16 mouse cellular contexts compared by ENCODE assay signal in the genomic region with DNA sequence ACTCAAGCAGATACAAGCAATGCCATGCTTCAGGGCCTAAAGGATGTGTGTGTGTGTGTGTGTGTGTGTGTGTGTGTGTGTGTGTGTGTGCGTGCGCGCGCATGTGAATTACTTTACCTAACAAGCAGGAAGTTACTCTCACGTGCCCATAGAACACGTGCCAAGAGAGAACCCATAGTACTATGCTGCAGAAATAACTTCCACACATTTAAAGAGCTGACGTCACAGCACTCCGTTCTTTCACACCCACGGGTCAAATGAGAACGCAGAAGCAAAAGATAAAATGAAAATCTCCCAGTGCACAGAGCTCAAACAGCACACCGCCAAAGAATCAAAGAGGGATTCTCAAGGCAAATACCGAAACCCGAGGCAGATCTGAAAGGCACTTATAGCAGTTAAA.
"Had no signal": no experiment of that assay in that cellular context is flagged by ENCODE, and none has a peak within 500 bp of the region (broad histone marks: within the 10 kb centered on the region; RNA-seq: fewer than 3 reads in every experiment).

No protein-coding gene starts in this region.

- H3K9me3 ChIP-seq: limb, embryonic 15.5 days; liver, embryonic 12.5 days; midbrain, embryonic 10.5 days; midbrain, embryonic 15.5 days; stomach, embryonic 15.5 days had no signal

- H3K27me3 ChIP-seq: limb, embryonic 15.5 days; midbrain, embryonic 15.5 days; stomach, embryonic 15.5 days had no signal

- ATAC-seq: liver, embryonic 12.5 days; midbrain, embryonic 15.5 days had no signal

- H3K4me1 ChIP-seq: limb, embryonic 15.5 days; liver, embryonic 12.5 days; midbrain, embryonic 10.5 days; midbrain, embryonic 15.5 days; stomach, embryonic 15.5 days had no signal

- H3K4me3 ChIP-seq: limb, embryonic 15.5 days; liver, embryonic 12.5 days; midbrain, embryonic 10.5 days; midbrain, embryonic 15.5 days; stomach, embryonic 15.5 days had no signal

- H3K36me3 ChIP-seq: limb, embryonic 15.5 days; liver, embryonic 12.5 days; midbrain, embryonic 10.5 days; midbrain, embryonic 15.5 days; stomach, embryonic 15.5 days had no signal

- H3K27ac ChIP-seq: kidney, postnatal 0 days; limb, embryonic 15.5 days; liver, embryonic 12.5 days; midbrain, embryonic 10.5 days; midbrain, embryonic 15.5 days; stomach, embryonic 15.5 days had no signal

- DNase-seq: kidney, adult 11 months; kidney, adult 9 months; kidney, postnatal 36 days; layer of hippocampus, adult 9-11 months; layer of hippocampus, postnatal 36 days; lung, embryonic 14.5 days; lung, postnatal 10 days; lung, postnatal 4 days; spleen, adult 18-20 months; thymus, postnatal 36 days had no signal

- H3K4me2 ChIP-seq: limb, embryonic 15.5 days; liver, embryonic 12.5 days; lung, embryonic 14.5 days; midbrain, embryonic 15.5 days; stomach, embryonic 15.5 days had no signal

- H3K9ac ChIP-seq: limb, embryonic 15.5 days; liver, embryonic 12.5 days; lung, embryonic 14.5 days; midbrain, embryonic 15.5 days; stomach, embryonic 15.5 days had no signal
